ENCODE assay signal across 14 mouse cellular contexts in the genomic region with DNA sequence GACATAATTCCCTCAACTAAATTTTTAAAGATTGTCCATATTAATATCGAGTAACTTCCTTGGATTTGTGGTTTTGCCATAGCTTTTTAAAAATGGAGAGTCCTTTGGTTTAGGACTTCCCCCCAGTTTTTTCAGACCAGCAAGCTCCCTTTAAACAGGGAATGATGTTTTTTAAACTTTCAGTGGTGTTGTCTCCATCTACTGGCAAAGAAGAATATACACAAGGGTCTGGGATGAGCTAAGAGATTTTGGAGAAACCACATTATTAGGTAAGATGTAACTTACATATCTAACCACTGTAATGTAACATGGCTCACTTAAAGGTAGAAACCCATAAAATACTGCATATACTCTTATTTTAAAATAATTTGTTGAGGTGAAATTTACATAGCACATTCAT. TPM values are rescaled to one million over a fixed set of nuclear protein-coding genes. Genes with fewer than 3 reads are reported as not detected.
DNase-seq lines count a peak whose midpoint lies in the region; ATAC-seq and TF ChIP-seq lines count a peak whose summit lies in the region.
"Had no signal": no experiment of that assay in that cellular context is flagged by ENCODE, and none has a peak within 500 bp of the region (broad histone marks: within the 10 kb centered on the region; RNA-seq: fewer than 3 reads in every experiment).

No protein-coding gene starts in this region.

- CTCF ChIA-PET in Patski (lab: Charles Lee), result interaction anchor here (0.8 to 1.7 kb wide), 16 partner anchors 8 to 164 kb away, joined by 3 to 10 read pairs (median 4); no protein-coding TSS in a partner anchor

- H3K27ac ChIP-seq in liver, embryonic 14.5 days, result no peak overlapping the region
- H3K27ac ChIP-seq in liver, embryonic 11.5 days (ENCODE audit: low read depth, low read length), result no peak overlapping the region
- H3K27ac ChIP-seq: liver, embryonic 15.5 days; midbrain, embryonic 12.5 days had no signal

- WGBS in liver, embryonic 14.5 days (ENCODE audit: insufficient replicate concordance), result 79% methylated on average over 1 of the region's 1 CpGs
- 81% methylated on average over 1 of the region's 1 CpGs for WGBS in liver, embryonic 11.5 days

- ATAC-seq in liver, embryonic 14.5 days (ENCODE audit: insufficient read depth), result no peak
- ATAC-seq in liver, embryonic 11.5 days (replicated peaks; ENCODE audit: low FRiP score), result no peak
- no peak for ATAC-seq in Patski
- peak; percentile 80 for ATAC-seq in megakaryocyte progenitor cell, adult 5-6 weeks (replicated peaks; ENCODE audit: poor library complexity)

- H3K36me3 ChIP-seq in liver, embryonic 14.5 days (replicated peaks; ENCODE audit: control insufficient read depth, insufficient read depth, low read depth), result peaks cover 21% of the 10 kb centered on the region
- peaks cover 11% of the 10 kb centered on the region; the same call in 1 of the 2 replicates for H3K36me3 ChIP-seq in liver, embryonic 11.5 days (ENCODE audit: control insufficient read depth, insufficient read depth, low read length)

- no peaks in the 10 kb centered on the region for H3K27me3 ChIP-seq in liver, embryonic 14.5 days (ENCODE audit: control insufficient read depth, insufficient read depth, low read length)
- H3K27me3 ChIP-seq in liver, embryonic 11.5 days (replicated peaks; ENCODE audit: control insufficient read depth, insufficient read depth, low read length), result no peaks in the 10 kb centered on the region
- no peaks in the 10 kb centered on the region for H3K27me3 ChIP-seq in Patski
- H3K27me3 ChIP-seq: liver, embryonic 15.5 days; midbrain, embryonic 12.5 days had no signal

- peak; percentile 20; the same call in 1 of the 2 replicates for TF ChIP-seq CTCF in liver, embryonic 14.5 days (IDR thresholded peaks at IDR 0.05; ENCODE audit: low read depth)
- TF ChIP-seq CTCF in Patski (IDR thresholded peaks at IDR 0.05), result peak; percentile 46

- H3K4me3 ChIP-seq in liver, embryonic 14.5 days (ENCODE audit: insufficient read depth in 1 of 2, low read depth in 2 of 2, low read length in 2 of 2), result no peak overlapping the region
- no peak overlapping the region for H3K4me3 ChIP-seq in liver, embryonic 11.5 days (ENCODE audit: low read depth, low read length)
- H3K4me3 ChIP-seq: erythroblast, embryonic 14.5 days; liver, embryonic 15.5 days; midbrain, embryonic 12.5 days had no signal

- intact Hi-C loops in heart, postnatal 10 days (cut with DNase I), result loop anchor here (5.0 kb wide), 2 partner anchors 153 to 423 kb away; no protein-coding TSS in a partner anchor

- peak; percentile 18 for DNase-seq in embryo, embryonic 11 days
- no peak for DNase-seq in embryo, embryonic 10 days (ENCODE audit: low spot score)
- DNase-seq in liver, embryonic 14.5 days (ENCODE audit: low read depth in 3 of 3, low spot score in 3 of 3), result no peak
- no peak for DNase-seq in liver, embryonic 11.5 days (ENCODE audit: low spot score)
- DNase-seq in Patski (ENCODE audit: low read depth, low spot score), result no peak
- no peak for DNase-seq in heart, postnatal 10 days
- no peak for DNase-seq in urinary bladder, postnatal 36 days (ENCODE audit: low spot score in 2 of 2)
- DNase-seq: cerebellum, adult 18-20 months; gastrocnemius, postnatal 25 days had no signal

- no peaks in the 10 kb centered on the region for H3K9me3 ChIP-seq in liver, embryonic 14.5 days (ENCODE audit: control insufficient read depth, low read length)
- H3K9me3 ChIP-seq in liver, embryonic 11.5 days (ENCODE audit: control insufficient read depth, low read length), result no peaks in the 10 kb centered on the region
- H3K9me3 ChIP-seq: liver, embryonic 15.5 days; midbrain, embryonic 12.5 days had no signal

- H3K4me2 ChIP-seq in liver, embryonic 14.5 days (ENCODE audit: low read depth), result no peak overlapping the region
- no peak overlapping the region for H3K4me2 ChIP-seq in liver, embryonic 11.5 days
- H3K4me2 ChIP-seq: liver, embryonic 15.5 days; midbrain, embryonic 12.5 days had no signal

- H3K4me1 ChIP-seq in liver, embryonic 14.5 days (replicated peaks; ENCODE audit: control insufficient read depth in 2 of 2, insufficient read depth in 2 of 2, low read length in 1 of 2), result no peaks in the 10 kb centered on the region
- no peaks in the 10 kb centered on the region for H3K4me1 ChIP-seq in liver, embryonic 11.5 days (replicated peaks; ENCODE audit: control insufficient read depth, insufficient read depth, low read length)
- H3K4me1 ChIP-seq: liver, embryonic 15.5 days; midbrain, embryonic 12.5 days had no signal

- POLR2A ChIA-PET in Patski (lab: Charles Lee), result no interaction called here

- in situ Hi-C loops in Patski (cut with MboI; ENCODE audit: low pct_unique_long_range_greater_than_20kb), result no loop called here

- H3K9ac ChIP-seq in liver, embryonic 14.5 days (replicated peaks), result no peak overlapping the region
- no peak overlapping the region for H3K9ac ChIP-seq in liver, embryonic 11.5 days (ENCODE audit: low read depth, low read length)
- H3K9ac ChIP-seq: liver, embryonic 15.5 days; midbrain, embryonic 12.5 days had no signal

- no peak for TF ChIP-seq EP300 in liver, embryonic 14.5 days (IDR thresholded peaks at IDR 0.05; ENCODE audit: low read depth)

RNA-seq across cellular contexts. Expression of gene Eif3j1, which starts 32.6 kb away (rescaled TPM):
- 9.3 and 13.7 TPM in 2 replicates for polyA plus RNA-seq in liver, embryonic 14.5 days (2012; rRNA removed)
- 7.2 and 8.7 TPM in 2 replicates for polyA plus RNA-seq in liver, embryonic 14.5 days (2014; fragmentation: Nextera tagmentation; extraction: Ambion mirVana)
- polyA plus RNA-seq in liver, embryonic 11.5 days (2014; fragmentation: Nextera tagmentation; extraction: Ambion mirVana), result 17.9 and 18.3 TPM in 2 replicates
- 8.1 TPM for polyA plus RNA-seq in Patski (2021)
- 33.0 and 33.2 TPM in 2 replicates for total RNA-seq in megakaryocyte progenitor cell, adult 5-6 weeks (2015)
- total RNA-seq in megakaryocyte progenitor cell, adult 5-6 weeks (2017), result 29.2 and 29.4 TPM in 2 replicates
- 10 to 100 TPM; 21.1 to 21.3 TPM for total RNA-seq in heart, postnatal 10 days (2021)

RNA-seq across cellular contexts. Expression of gene Mageb3, which starts 39.8 kb away (rescaled TPM):
- 0.04 and 0.08 TPM in 2 replicates for polyA plus RNA-seq in liver, embryonic 14.5 days (2012; rRNA removed)
- polyA plus RNA-seq in liver, embryonic 14.5 days (2014; fragmentation: Nextera tagmentation; extraction: Ambion mirVana), result 0.06 and 0.08 TPM in 2 replicates
- polyA plus RNA-seq in liver, embryonic 11.5 days (2014; fragmentation: Nextera tagmentation; extraction: Ambion mirVana), result 0.10 TPM in 2 replicates
- polyA plus RNA-seq in Patski (2021), result 0.05 TPM
- total RNA-seq in megakaryocyte progenitor cell, adult 5-6 weeks (2015), result 0.20 and 0.42 TPM in 2 replicates
- 0.81 and 0.87 TPM in 2 replicates for total RNA-seq in megakaryocyte progenitor cell, adult 5-6 weeks (2017)
- total RNA-seq in heart, postnatal 10 days (2021), result not detected
- total RNA-seq: adrenal gland, adult 18-20 months had no signal
- polyA plus RNA-seq: erythroblast, embryonic 14.5 days had no signal

RNA-seq across cellular contexts. Expression of gene Ctdspl2, which starts 39.9 kb away (rescaled TPM):
- polyA plus RNA-seq in liver, embryonic 14.5 days (2012; rRNA removed), result 4.4 and 7.2 TPM in 2 replicates
- polyA plus RNA-seq in liver, embryonic 14.5 days (2014; fragmentation: Nextera tagmentation; extraction: Ambion mirVana), result 16.2 and 16.8 TPM in 2 replicates
- polyA plus RNA-seq in liver, embryonic 11.5 days (2014; fragmentation: Nextera tagmentation; extraction: Ambion mirVana), result 42.1 and 42.6 TPM in 2 replicates
- 22.7 TPM for polyA plus RNA-seq in Patski (2021)
- total RNA-seq in megakaryocyte progenitor cell, adult 5-6 weeks (2015), result 47.7 and 57.0 TPM in 2 replicates
- total RNA-seq in megakaryocyte progenitor cell, adult 5-6 weeks (2017), result 60.0 and 79.7 TPM in 2 replicates
- total RNA-seq in heart, postnatal 10 days (2021), result 10 to 100 TPM; 27.7 to 28.2 TPM
